Mouse (Mus musculus) brain, embryonic 14.5 days (tissue): ENCODE measurements around the gene Zfp72. TPM values are rescaled to one million over a fixed set of nuclear protein-coding genes. Genes with fewer than 3 reads are reported as not detected.

ENCODE experiments used
- DNase-seq: peaks from one replicate; pipeline ENCODE4 v3.0.0-alpha.2; 2011; ENCODE audit warnings: low read depth
- CTCF ChIP-seq: fragments of 200-500 bp; IDR thresholded peaks from 2 replicates; pipeline ENCODE4 v1.5.1; 2012; ENCODE audit warnings: inconsistent platforms, mild to moderate bottlenecking, moderate library complexity, borderline replicate concordance; ENCODE audit not compliant: insufficient read depth, insufficient read length; ENCODE audit errors: extremely low read depth
- POLR2A ChIP-seq: fragments of 200-500 bp; IDR thresholded peaks from 2 replicates; pipeline ENCODE4 v1.6.1; 2012; ENCODE audit warnings: mild to moderate bottlenecking, inconsistent platforms, borderline replicate concordance; ENCODE audit not compliant: poor library complexity, insufficient read depth, insufficient read length, severe bottlenecking; ENCODE audit errors: extremely low read depth
- polyA plus RNA-seq: library from polyadenylated mRNA; depleted of rRNA; stranded (reverse); fragments of >200 nt; gene quantifications from 2 replicates; pipeline ENCODE4 v1.2.3, GENCODE M21; 2012; rRNA removed

Zfp72 gene
- polyA plus RNA-seq, 1 experiment = 2.4 TPM

DNA sequence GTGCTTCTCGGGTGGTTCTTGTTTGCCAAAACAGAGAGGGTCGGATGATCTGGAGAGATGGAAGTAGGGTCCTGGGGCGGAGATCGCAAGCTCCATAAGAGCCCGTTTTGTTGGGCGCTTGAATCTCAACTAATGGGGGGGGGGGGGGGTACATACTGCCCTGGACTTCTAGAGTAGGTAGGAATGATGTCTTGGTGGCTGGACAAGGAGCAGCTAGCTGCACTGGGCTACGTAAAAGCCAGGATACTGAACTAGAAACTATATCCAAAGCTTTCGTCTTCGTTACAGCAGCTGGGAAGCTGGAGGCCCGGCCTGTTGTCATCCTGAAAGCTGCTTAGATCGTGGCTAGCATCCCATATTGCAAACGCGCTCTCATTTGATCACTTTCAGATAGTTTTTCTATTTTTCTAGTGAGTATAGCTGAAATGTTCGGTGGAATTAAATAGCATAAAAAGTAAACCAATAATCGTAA, 40.2 kb downstream of the Zfp72 start:
- TF ChIP-seq CTCF (no peak), POLR2A (no peak)
- DNase-seq = no peak

DNA sequence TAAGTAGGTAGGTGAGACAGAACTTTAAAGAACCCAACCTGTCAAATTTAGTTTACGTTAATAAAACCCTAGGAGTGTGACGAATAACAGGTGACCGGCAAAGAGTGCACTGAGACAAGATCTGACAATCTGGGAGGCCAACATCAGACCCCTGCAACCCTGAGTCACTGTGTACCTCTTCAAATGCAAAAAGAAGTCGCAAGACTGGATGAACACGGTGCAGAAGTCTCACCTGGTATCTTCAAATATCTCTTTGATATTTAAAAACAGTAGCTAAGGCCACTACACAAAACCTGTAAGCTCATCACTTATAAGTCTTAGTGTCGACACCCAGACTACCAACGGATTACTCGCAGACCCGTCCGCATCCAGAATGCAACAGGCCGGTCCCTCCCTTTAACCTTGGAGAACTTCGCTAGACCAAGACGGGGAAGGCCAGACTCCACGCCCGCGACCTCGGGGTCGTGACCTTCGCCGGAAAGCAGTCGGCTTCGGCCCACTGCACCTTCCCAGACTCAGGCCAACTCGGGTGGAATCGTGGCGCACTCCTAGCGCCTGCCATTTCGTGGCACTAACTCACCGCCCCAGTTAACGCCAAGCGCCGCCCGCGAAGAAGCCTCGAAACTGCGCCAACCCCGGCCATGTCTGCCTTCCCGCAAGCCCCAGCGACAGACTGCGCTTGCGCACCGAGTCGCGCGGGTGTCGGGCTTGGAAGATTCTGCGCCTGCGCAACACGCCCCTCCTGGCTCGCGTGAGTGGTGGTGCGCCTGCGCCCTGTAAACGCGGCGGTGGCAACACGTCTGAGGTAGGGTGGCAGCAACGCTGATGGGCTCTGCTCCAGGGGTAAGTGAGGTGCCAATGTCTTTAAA, 40.8 kb downstream of the Zfp72 start, which contains the start of the genes Sdha and Ccdc127:
Gene Sdha, minus strand, starts transcription at position 715 of the 869 bp plus-strand sequence.
Gene Ccdc127, plus strand, starts transcription at position 744 of the 869 bp plus-strand sequence.
- TF ChIP-seq POLR2A (peak; percentile 78; the same call in 1 of the 2 replicates), CTCF (no peak)
- peak; percentile 99 for DNase-seq

DNA sequence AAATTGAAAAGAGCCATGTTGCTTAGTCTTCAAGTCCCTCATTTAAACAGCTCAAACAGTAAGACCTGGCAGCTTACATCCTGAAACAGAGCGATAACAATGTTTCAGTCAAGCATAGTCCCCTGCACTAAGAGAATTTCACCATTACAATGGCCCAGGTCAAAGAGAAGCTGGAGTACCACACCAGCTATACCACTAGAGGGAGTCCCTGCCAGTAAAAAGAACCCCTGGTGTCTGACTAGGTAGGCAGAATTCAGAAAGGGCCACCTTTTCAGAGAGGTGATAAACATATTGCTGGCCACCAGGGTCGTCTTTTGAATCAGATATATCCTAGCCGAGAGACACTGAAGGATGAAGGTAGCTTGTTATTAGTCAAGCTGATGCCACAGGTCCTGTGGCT, 49.6 kb downstream of the Zfp72 start:
- TF ChIP-seq CTCF = peak; percentile 67; the same call in 1 of the 2 replicates
- no peak for TF ChIP-seq POLR2A
- DNase-seq = peak; percentile 59

- DNase-seq = no peak
- no peak for TF ChIP-seq CTCF
- TF ChIP-seq POLR2A = no peak
Observed at GRCm38 (mm10) chr13:74329321-74329720, 61.3 kb downstream of the Zfp72 start.

Other genes with a start within 250 kb of the Zfp72 start
- 60.1 and 71.8 TPM in 2 replicates for gene Exoc3, start 182.1 kb downstream of the Zfp72 start, polyA plus RNA-seq
- 2.0 and 2.5 TPM in 2 replicates for gene Ahrr, start 98.5 kb downstream of the Zfp72 start, polyA plus RNA-seq
- gene Pdcd6, start 73.3 kb downstream of the Zfp72 start, polyA plus RNA-seq = 112 and 144 TPM in 2 replicates
- gene Sdha, start 40.6 kb downstream of the Zfp72 start, polyA plus RNA-seq = 127 and 146 TPM in 2 replicates
- gene Ccdc127, start 40.5 kb downstream of the Zfp72 start, polyA plus RNA-seq = 14.7 and 19.8 TPM in 2 replicates
- gene Lrrc14b, start 26.8 kb downstream of the Zfp72 start, polyA plus RNA-seq = 0.11 TPM in 1 of 2 replicates, not detected in the other
- 38.5 and 60.1 TPM in 2 replicates for gene Ftl1-ps1, start 8.9 kb upstream of the Zfp72 start, polyA plus RNA-seq
- 5.8 and 7.3 TPM in 2 replicates for gene Zfp825, start 103.2 kb upstream of the Zfp72 start, polyA plus RNA-seq
- gene Erap1, start 248.7 kb upstream of the Zfp72 start, polyA plus RNA-seq = 1.7 and 2.2 TPM in 2 replicates